Mouse (Mus musculus) hindbrain, embryonic 10.5 days (tissue): ENCODE measurements around the gene 3830406C13Rik. TPM values are rescaled to one million over a fixed set of nuclear protein-coding genes. Genes with fewer than 3 reads are reported as not detected.
A peak's percentile ranks its signal among the peaks of the same experiment; 100 is the strongest.

Experiments used
- DNase-seq: peaks from one replicate; pipeline ENCODE4 v3.0.0-alpha.2; 2017; ENCODE audit warnings: low spot score
- H3K27ac ChIP-seq: fragments of 300-500 bp; sonication (generic); 2 replicates; pipeline ENCODE4 v1.5.1; 2016; ENCODE audit warnings: mild to moderate bottlenecking, moderate library complexity
- H3K27me3 ChIP-seq: fragments of 300-500 bp; sonication (generic); 2 replicates; pipeline ENCODE4 v1.6.1; 2016; ENCODE audit warnings: mild to moderate bottlenecking; ENCODE audit not compliant: poor library complexity, insufficient read depth, severe bottlenecking
- H3K36me3 ChIP-seq: fragments of 300-500 bp; sonication (generic); 2 replicates; pipeline ENCODE4 v1.6.1; 2016; ENCODE audit warnings: mild to moderate bottlenecking, moderate library complexity
- H3K4me1 ChIP-seq: fragments of 300-500 bp; sonication (generic); replicated peaks from 2 replicates; pipeline ENCODE4 v1.6.1; 2016; ENCODE audit warnings: mild to moderate bottlenecking
- H3K4me3 ChIP-seq: fragments of 300-500 bp; sonication (generic); 2 replicates; pipeline ENCODE4 v1.5.1; 2016; ENCODE audit warnings: mild to moderate bottlenecking, moderate library complexity
- H3K9me3 ChIP-seq: fragments of 300-500 bp; sonication (generic); 2 replicates; pipeline ENCODE4 v1.6.1; 2016; ENCODE audit warnings: mild to moderate bottlenecking, moderate library complexity
- WGBS: fragments of 180-500 bp; shearing (Covaris S2); methylation state at CpG from one replicate; pipeline ENCODE4 v1.1.7; 2016; 5-methylcytosine and 5-hydroxymethylcytosine counted together
- polyA plus RNA-seq: library from polyadenylated mRNA; unstranded; fragments of >200 nt; fragmentation: Nextera tagmentation; extraction: Ambion mirVana; gene quantifications from 2 replicates; pipeline ENCODE4 v1.2.1, GENCODE M21; 2016

Gene 3830406C13Rik
- polyA plus RNA-seq, 1 experiment from 2014 or later, result 26.1 TPM

DNA sequence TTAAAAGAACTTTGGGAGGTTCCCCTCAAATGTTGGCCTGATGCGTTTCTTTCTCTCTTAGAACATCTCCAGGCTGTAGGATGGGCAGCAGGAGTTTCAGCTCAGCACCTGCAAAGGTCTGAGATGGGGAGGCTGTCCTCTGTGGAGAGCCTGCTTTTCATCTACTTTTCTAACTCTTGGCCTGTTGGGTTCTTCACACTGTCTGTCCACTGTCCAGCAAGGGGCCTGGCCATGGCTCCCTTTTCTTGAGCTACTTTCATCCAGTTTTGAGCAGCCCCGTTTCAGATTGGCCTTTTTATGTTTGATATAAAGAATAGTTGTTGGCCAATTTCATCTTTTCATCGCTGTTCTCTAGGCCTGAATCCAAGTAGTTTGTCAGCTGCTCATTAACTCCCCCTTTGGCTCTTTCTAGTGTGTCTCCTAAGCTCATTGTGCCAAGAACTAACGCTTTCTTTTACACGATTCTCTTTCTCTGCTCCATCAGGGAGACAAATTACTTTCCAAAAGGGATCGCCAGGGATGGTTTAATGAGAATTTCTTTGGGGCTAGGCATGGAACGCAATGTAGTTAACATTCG, 53.5 kb downstream of the 3830406C13Rik start:
- Histone ChIP-seq H3K4me1 (peaks cover 9% of the 10 kb centered on the region), H3K36me3 (no peaks in the 10 kb centered on the region), H3K9me3 (no peaks in the 10 kb centered on the region), H3K27ac (no peak overlapping the region), H3K27me3 (peaks cover 100% of the 10 kb centered on the region), H3K4me3 (no peak overlapping the region)
- 4% methylated on average over 8 of the region's 8 CpGs for WGBS
- no peak for DNase-seq

DNA sequence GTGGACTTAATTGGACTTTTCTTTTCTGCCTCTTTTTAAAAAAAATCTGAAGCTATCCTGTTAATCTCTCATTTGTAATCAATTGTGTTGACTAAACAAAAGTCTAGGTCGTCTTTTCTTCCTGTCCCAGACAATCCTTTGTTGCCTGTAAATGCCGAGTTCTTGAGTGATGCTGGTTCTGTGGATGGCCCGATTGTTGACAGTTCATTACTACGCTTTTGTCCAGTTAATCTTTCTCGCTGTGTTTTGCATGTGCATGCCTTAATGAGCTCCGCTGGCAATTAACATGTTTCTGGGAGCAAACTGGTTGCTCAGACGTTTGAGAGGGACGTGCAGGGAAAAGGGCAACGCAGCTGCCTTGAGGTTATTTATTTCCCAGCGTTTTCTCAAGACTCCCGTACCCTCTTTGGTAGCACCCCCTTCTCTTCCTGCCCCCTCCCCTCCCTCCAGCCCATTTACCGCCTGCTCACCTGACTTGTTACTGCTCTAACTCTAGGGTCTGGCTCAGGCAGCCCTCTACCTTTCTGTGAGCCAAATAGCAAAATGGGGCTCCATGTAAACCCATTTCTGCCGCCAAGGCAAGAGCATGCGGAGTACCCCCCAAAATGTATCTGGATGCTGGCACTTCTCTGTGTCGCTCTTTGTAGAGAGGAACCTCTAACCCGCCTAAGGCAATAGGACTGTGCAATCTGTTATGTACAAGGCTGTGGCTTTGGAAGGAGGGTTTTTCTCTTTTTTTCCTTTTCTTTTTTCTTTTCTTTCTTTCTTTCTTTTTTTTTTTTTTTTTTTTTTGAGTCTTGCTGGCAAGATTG, 54.2 kb downstream of the 3830406C13Rik start:
- no peaks in the 10 kb centered on the region for H3K36me3 ChIP-seq
- peak; percentile 23 for DNase-seq
- no peak overlapping the region for H3K27ac ChIP-seq
- peaks cover 100% of the 10 kb centered on the region for H3K27me3 ChIP-seq
- no peak overlapping the region for H3K4me3 ChIP-seq
- peaks cover 9% of the 10 kb centered on the region for H3K4me1 ChIP-seq
- WGBS, result under 1% methylated on average over 16 of the region's 16 CpGs
- no peaks in the 10 kb centered on the region for H3K9me3 ChIP-seq

GRCm38 (mm10) chr14:12338811-12339565, 55.0 kb downstream of the 3830406C13Rik start:
- Histone ChIP-seq H3K36me3 (no peaks in the 10 kb centered on the region), H3K4me1 (peaks cover 9% of the 10 kb centered on the region), H3K9me3 (no peaks in the 10 kb centered on the region), H3K4me3 (no peak overlapping the region), H3K27me3 (peaks cover 100% of the 10 kb centered on the region), H3K27ac (no peak overlapping the region)
- 1% methylated on average over 10 of the region's 10 CpGs for WGBS
- DNase-seq, result no peak

- WGBS, result under 1% methylated on average over 19 of the region's 19 CpGs
- Histone ChIP-seq H3K36me3 (no peaks in the 10 kb centered on the region), H3K27ac (no peak overlapping the region), H3K9me3 (no peaks in the 10 kb centered on the region), H3K4me3 (no peak overlapping the region), H3K4me1 (peaks cover 20% of the 10 kb centered on the region), H3K27me3 (peaks cover 100% of the 10 kb centered on the region)
- peak; percentile 35 for DNase-seq
Observed at GRCm38 (mm10) chr14:12340238-12341074, 56.5 kb downstream of the 3830406C13Rik start.

GRCm38 (mm10) chr14:12341075-12341788, 57.3 kb downstream of the 3830406C13Rik start:
- Histone ChIP-seq H3K27ac (no peak overlapping the region), H3K4me3 (0 out of 2 replicates have a peak overlapping the region, but pooled peaks have one; percentile 11), H3K36me3 (no peaks in the 10 kb centered on the region), H3K27me3 (peaks cover 100% of the 10 kb centered on the region), H3K9me3 (no peaks in the 10 kb centered on the region), H3K4me1 (peaks cover 27% of the 10 kb centered on the region)
- WGBS, result under 1% methylated on average over 42 of the region's 42 CpGs
- peak; percentile 62 for DNase-seq

DNA sequence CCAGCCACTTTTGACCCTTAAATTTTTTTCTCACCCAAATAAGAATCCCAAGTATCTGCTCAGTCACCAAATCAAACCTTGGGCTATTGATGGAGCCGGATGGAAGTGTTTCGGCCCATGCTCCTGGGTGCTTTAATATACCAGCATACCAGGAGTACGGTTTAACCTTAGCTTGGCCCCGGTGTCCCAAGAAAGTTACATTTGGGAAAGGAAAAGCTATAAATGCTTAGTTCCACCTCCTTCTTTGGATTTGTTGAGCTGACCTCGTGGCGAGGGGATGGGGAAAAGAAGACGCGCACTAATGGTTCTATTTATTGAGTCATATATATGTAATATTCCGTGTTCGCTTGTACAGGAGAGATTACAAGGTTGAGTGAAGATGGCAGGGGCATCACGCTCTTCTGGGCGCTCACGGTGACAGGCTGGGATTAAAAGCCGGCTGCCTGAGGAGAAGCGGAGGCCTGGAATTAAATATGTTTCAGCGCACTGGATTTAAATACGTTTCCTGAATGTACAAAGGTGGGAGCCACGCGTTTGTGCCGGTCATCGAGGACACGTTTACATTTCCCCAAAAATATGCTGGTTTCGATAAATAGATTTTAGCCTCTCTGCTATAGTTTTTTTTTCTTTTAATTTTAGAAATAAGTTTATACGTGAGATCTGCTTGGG, 58.0 kb downstream of the 3830406C13Rik start:
- Histone ChIP-seq H3K4me3 (no peak overlapping the region), H3K9me3 (no peaks in the 10 kb centered on the region), H3K36me3 (no peaks in the 10 kb centered on the region), H3K27ac (no peak overlapping the region), H3K27me3 (peaks cover 100% of the 10 kb centered on the region), H3K4me1 (peaks cover 28% of the 10 kb centered on the region)
- 2% methylated on average over 24 of the region's 24 CpGs for WGBS
- DNase-seq, result no peak

DNA sequence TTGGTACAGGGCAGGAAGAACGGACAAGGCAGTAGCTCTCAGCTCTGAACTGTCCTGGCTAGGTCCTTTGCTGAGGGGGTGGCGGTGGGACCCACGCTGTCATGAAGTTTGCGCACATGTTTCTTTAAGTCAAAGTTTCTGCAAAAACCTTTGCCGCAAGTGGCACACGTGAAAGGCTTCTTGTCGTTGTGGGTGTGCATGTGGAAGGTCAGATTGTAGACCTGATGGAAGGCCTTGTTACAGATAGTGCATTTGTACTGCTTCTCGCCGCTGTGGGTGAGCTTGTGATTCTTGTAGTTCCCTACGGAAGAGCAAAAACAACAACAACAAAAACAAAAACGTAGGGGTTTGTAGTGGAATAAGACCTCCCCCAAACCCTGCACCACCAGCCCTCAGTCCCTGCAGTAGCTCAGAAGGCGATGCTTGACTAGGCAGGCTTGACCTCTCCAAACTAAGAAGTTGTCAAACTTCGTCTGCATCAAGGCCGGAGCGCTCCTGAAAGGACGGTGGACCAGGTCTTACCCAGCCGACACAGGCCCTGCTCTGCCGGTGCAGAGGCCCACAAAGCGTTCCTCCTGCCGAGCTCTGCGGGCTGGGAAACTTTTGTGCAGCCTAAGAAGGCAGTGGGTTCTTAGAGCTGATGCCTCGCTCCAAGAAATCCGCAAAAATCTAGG, 58.6 kb downstream of the 3830406C13Rik start:
- WGBS, result under 1% methylated on average over 23 of the region's 23 CpGs
- Histone ChIP-seq H3K4me3 (peak overlapping the region; percentile 4; the same call in 1 of the 2 replicates), H3K36me3 (no peaks in the 10 kb centered on the region), H3K4me1 (peaks cover 28% of the 10 kb centered on the region), H3K27ac (no peak overlapping the region), H3K27me3 (peaks cover 100% of the 10 kb centered on the region), H3K9me3 (no peaks in the 10 kb centered on the region)
- peak; percentile 46 for DNase-seq

- DNase-seq, result peak; percentile 46
- Histone ChIP-seq H3K4me3 (peak overlapping the region; percentile 18; the same call in 1 of the 2 replicates), H3K4me1 (peaks cover 28% of the 10 kb centered on the region), H3K9me3 (no peaks in the 10 kb centered on the region), H3K36me3 (no peaks in the 10 kb centered on the region), H3K27me3 (peaks cover 100% of the 10 kb centered on the region), H3K27ac (no peak overlapping the region)
- 1% methylated on average over 20 of the region's 20 CpGs for WGBS
Observed at GRCm38 (mm10) chr14:12343451-12343941, 59.5 kb downstream of the 3830406C13Rik start.

DNA sequence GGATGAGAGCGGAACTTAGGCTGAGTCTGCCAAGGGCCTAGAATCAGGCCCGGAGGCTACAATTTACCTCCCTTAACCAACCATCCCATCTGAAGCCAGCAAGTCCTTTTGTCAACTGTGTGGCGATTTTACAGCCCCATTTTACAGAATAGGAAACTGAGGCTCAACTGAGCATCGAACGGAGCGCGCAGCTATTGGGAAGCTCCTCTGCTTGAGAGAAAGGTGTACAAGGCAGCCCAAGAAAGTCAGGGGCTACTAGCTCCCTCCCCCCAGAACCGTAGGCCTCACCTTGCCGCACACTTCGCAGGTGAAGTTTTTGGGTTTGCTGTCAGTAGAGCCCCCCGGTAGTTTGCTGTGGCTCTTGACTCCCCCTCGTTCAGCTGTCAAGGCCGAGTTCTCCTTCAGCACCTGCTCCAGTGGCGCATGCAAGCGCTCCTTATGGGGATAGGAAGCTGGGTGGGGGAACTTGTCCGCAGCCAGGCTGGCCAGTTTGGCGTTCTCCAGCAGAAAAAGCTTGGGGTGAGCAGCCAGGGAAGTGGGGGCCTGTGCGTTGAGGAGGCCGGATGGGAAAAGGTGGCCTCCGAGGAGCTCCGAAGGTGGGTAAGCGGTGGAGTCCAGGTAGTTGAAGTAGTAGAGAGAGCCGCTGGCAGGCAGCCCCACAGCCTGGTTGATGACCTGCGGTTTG, 60.2 kb downstream of the 3830406C13Rik start:
- DNase-seq, result peak; percentile 11
- H3K36me3 ChIP-seq, result no peaks in the 10 kb centered on the region
- no peak overlapping the region for H3K27ac ChIP-seq
- H3K9me3 ChIP-seq, result no peaks in the 10 kb centered on the region
- H3K27me3 ChIP-seq, result peaks cover 100% of the 10 kb centered on the region
- WGBS, result 2% methylated on average over 24 of the region's 24 CpGs
- peak overlapping the region; percentile 36 for H3K4me3 ChIP-seq
- peaks cover 28% of the 10 kb centered on the region for H3K4me1 ChIP-seq

- no peak overlapping the region for H3K27ac ChIP-seq
- DNase-seq, result peak; percentile 60
- peaks cover 28% of the 10 kb centered on the region for H3K4me1 ChIP-seq
- peaks cover 100% of the 10 kb centered on the region for H3K27me3 ChIP-seq
- peak overlapping the region; percentile 36 for H3K4me3 ChIP-seq
- under 1% methylated on average over 39 of the region's 39 CpGs for WGBS
- H3K9me3 ChIP-seq, result no peaks in the 10 kb centered on the region
- no peaks in the 10 kb centered on the region for H3K36me3 ChIP-seq
Observed at GRCm38 (mm10) chr14:12344746-12345240, 60.8 kb downstream of the 3830406C13Rik start.
